Mouse (Mus musculus): ENCODE data around the gene Tmem191c.

Tmem191c gene

GRCm38 (mm10) chr16:17326064-17326463, 50.2 kb downstream of the Tmem191c start:
- DNase-seq (ENCODE audit: extremely low read depth, low read depth, low spot score): no peak

- DNase-seq (ENCODE audit: extremely low read depth, low read depth, low spot score): no peak
Observed at GRCm38 (mm10) chr16:17329848-17330570, 54.1 kb downstream of the Tmem191c start.

GRCm38 (mm10) chr16:17331116-17331515, 55.2 kb downstream of the Tmem191c start, which contains the start of gene Serpind1:
Gene Serpind1, plus strand, starts transcription at chr16:17331371.
- DNase-seq (ENCODE audit: extremely low read depth, low read depth, low spot score): no peak

GRCm38 (mm10) chr16:17331855-17332254, 56.0 kb downstream of the Tmem191c start:
- no peak for DNase-seq (ENCODE audit: extremely low read depth, low read depth, low spot score)

Data from fat pad, adult 2 months (tissue).